Mouse (Mus musculus): ENCODE measurements around the gene Olfr569. TPM values are rescaled to one million over a fixed set of nuclear protein-coding genes. Genes with fewer than 3 reads are reported as not detected.
A peak's percentile ranks its signal among the peaks of the same experiment; 100 is the strongest.

Gene Olfr569
- not detected in 2 replicates for polyA plus RNA-seq (2012; rRNA removed)

- TF ChIP-seq POLR2A (IDR thresholded peaks at IDR 0.05; ENCODE audit: extremely low read depth, insufficient read depth, low read length) (no peak), CTCF (IDR thresholded peaks at IDR 0.05; ENCODE audit: extremely low read depth, insufficient read depth, low read length) (no peak)
- Histone ChIP-seq H3K27ac (ENCODE audit: insufficient read depth, low read length) (no peak within 1 kb of the TSS), H3K4me1 (ENCODE audit: control insufficient read depth, insufficient read depth, low read length) (no peaks in the 10 kb centered on the region), H3K4me3 (ENCODE audit: insufficient read depth, low read length) (no peak within 1 kb of the TSS)
Observed at GRCm38 (mm10) chr7:102890782-102891181, at the start of gene Olfr569. Gene Olfr569 (minus strand): TSS chr7:102890882.

DNA sequence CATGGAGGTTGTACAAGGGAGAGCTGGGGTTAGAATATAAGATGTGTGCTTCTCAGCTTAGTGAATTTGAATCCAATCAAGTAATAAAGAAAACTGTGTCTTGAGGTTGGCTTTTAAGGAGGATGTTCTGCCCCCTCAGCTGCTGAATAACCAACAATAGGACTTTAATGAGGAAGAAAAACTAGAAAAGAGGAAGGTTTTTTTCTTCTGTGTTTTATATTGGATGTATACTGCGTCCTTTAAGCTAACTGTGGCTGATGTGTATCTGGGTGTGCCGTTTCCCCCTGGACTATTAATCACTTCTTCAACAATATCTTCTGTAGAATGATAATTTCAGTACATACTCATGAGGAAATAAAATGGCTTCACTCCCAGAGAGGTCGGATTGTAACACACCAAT is 36.4 kb upstream of the Olfr569 start:
- Histone ChIP-seq H3K4me1 (ENCODE audit: control insufficient read depth, insufficient read depth, low read length) (no peaks in the 10 kb centered on the region), H3K4me3 (ENCODE audit: insufficient read depth, low read length) (no peak overlapping the region), H3K27ac (ENCODE audit: insufficient read depth, low read length) (no peak overlapping the region)
- no peak for TF ChIP-seq POLR2A (IDR thresholded peaks at IDR 0.05; ENCODE audit: extremely low read depth, insufficient read depth, low read length)
- no peak for TF ChIP-seq CTCF (IDR thresholded peaks at IDR 0.05; ENCODE audit: extremely low read depth, insufficient read depth, low read length)

DNA sequence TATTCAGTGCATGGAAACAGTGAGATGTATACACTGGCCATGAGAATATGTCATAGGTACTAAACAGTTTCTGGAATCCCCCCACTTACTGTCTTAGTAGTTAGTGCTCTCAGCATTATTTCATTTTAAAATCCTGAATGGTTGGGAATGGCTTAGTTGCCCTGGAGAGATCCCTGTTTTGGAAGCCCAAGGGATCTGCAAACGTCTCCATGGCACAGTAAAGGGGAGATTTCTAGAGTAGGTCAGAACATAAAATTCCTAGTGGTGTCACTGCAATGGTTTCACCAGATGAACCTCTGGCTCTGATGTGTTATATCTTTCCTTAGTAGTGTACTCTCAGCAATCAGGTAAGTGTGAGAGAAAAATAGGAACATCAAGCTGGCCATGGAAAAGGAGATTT is 33.4 kb upstream of the Olfr569 start, which contains the start of gene Olfr572:
TSS of gene Olfr572 (plus strand) at position 301 of the 400 bp plus-strand sequence.
- TF ChIP-seq CTCF (IDR thresholded peaks at IDR 0.05; ENCODE audit: extremely low read depth, insufficient read depth, low read length), result no peak
- TF ChIP-seq POLR2A (IDR thresholded peaks at IDR 0.05; ENCODE audit: extremely low read depth, insufficient read depth, low read length), result no peak
- Histone ChIP-seq H3K4me3 (ENCODE audit: insufficient read depth, low read length) (no peak within 1 kb of the TSS), H3K4me1 (ENCODE audit: control insufficient read depth, insufficient read depth, low read length) (no peaks in the 10 kb centered on the region), H3K27ac (ENCODE audit: insufficient read depth, low read length) (no peak within 1 kb of the TSS)

DNA sequence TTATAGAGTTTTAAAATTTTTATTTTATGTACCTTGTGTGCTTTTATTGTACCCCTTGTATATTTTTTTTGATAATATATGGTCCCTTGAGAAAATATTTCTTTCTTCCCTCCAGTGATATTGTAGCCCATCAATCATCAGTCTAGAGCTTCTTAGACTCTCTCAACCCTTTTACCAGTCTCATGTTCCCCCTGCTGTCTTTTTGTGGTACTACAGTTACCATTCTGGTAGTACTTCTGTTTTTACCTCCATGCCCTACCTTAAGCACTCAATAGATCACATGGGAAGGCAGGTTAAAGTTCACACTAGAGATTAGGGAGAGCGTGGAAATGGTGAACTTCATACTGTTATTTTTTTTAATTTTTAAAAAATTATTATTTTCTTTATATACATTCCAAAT is 28.9 kb upstream of the Olfr569 start:
- no peak overlapping the region for H3K27ac ChIP-seq (ENCODE audit: insufficient read depth, low read length)
- H3K4me1 ChIP-seq (ENCODE audit: control insufficient read depth, insufficient read depth, low read length), result no peaks in the 10 kb centered on the region

DNA sequence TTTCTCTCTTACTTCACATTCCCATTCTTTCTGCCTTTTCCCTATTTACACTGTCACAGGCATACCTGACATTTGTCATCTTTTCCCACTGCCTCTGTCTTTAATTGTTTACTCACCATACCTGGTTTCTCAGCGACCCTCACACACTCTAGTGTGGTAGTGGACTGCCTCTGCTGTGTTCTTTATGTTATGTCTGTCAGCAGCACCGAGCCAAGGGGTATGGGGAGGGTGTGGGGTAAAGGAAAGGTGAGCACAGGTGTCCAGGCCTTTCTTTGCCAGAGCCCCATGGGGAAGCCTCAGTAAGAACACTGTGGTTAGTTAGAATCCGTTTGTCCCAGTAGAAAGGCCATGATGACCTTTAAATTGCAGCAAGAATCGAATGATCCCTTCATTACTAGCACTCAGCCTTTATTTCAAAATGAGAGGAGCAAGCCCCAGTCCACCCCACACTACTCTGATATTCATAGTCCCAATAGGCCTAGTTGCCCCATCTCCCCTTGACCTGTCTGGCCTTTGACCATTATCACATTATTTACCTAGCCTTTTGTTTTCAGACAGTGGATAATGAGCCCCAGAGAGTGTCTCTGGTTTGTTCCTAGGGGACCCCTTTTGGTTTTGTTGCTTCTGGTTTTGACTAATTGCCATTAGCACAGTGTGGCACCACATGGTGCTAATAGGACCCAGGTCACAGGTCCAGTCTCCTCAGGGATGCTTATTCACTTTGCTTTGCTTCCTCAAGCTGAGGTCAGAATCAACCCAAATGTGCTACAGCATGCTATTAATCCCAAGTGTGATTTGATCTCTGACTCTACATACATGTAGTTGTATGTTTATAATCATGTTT is 26.6 kb upstream of the Olfr569 start, which contains the start of gene Olfr571:
TSS of gene Olfr571 (minus strand) at position 505 of the 844 bp plus-strand sequence.
- no peak within 1 kb of the TSS for H3K4me3 ChIP-seq (ENCODE audit: insufficient read depth, low read length)
- TF ChIP-seq CTCF (IDR thresholded peaks at IDR 0.05; ENCODE audit: extremely low read depth, insufficient read depth, low read length) (no peak), POLR2A (IDR thresholded peaks at IDR 0.05; ENCODE audit: extremely low read depth, insufficient read depth, low read length) (no peak)
- no peak within 1 kb of the TSS for H3K27ac ChIP-seq (ENCODE audit: insufficient read depth, low read length)
- no peaks in the 10 kb centered on the region for H3K4me1 ChIP-seq (ENCODE audit: control insufficient read depth, insufficient read depth, low read length)

More for the DNA sequence above, 28.9 kb upstream of the Olfr569 start:
- H3K4me3 ChIP-seq (ENCODE audit: insufficient read depth, low read length), result no peak overlapping the region
- 0 out of 2 replicates have a peak, but pooled peaks have one; percentile 0 for TF ChIP-seq CTCF (IDR thresholded peaks at IDR 0.05; ENCODE audit: extremely low read depth, insufficient read depth, low read length)
- no peak for TF ChIP-seq POLR2A (IDR thresholded peaks at IDR 0.05; ENCODE audit: extremely low read depth, insufficient read depth, low read length)

GRCm38 (mm10) chr7:102916405-102916804 is 25.7 kb upstream of the Olfr569 start:
- no peak overlapping the region for H3K4me3 ChIP-seq (ENCODE audit: insufficient read depth, low read length)
- H3K4me1 ChIP-seq (ENCODE audit: control insufficient read depth, insufficient read depth, low read length), result no peaks in the 10 kb centered on the region
- H3K27ac ChIP-seq (ENCODE audit: insufficient read depth, low read length), result no peak overlapping the region
- TF ChIP-seq POLR2A (IDR thresholded peaks at IDR 0.05; ENCODE audit: extremely low read depth, insufficient read depth, low read length) (no peak), CTCF (IDR thresholded peaks at IDR 0.05; ENCODE audit: extremely low read depth, insufficient read depth, low read length) (no peak)

DNA sequence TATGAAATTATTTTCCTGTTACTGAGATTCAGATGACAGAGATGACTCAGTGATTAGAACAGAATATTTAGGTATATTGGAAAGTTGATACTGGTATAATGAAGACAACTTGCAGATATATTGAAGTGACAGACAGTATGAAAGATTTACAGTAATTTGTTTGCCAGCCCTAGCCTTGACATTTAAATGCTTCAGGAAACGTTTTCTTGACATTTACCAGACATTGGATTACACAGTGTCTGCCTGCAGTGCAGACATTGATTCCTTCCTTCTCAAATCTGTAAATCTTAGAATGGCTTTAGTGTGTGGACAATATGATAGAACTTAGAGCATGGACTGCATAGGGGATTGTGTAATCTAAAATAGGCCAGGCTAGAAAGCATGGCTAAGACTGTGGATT is 24.6 kb upstream of the Olfr569 start:
- no peak overlapping the region for H3K4me3 ChIP-seq (ENCODE audit: insufficient read depth, low read length)
- no peaks in the 10 kb centered on the region for H3K4me1 ChIP-seq (ENCODE audit: control insufficient read depth, insufficient read depth, low read length)
- TF ChIP-seq CTCF (IDR thresholded peaks at IDR 0.05; ENCODE audit: extremely low read depth, insufficient read depth, low read length) (no peak), POLR2A (IDR thresholded peaks at IDR 0.05; ENCODE audit: extremely low read depth, insufficient read depth, low read length) (no peak)
- H3K27ac ChIP-seq (ENCODE audit: insufficient read depth, low read length), result no peak overlapping the region

GRCm38 (mm10) chr7:102876822-102877221 is 13.9 kb downstream of the Olfr569 start, which contains the start of gene Olfr568:
Gene Olfr568 (plus strand): TSS chr7:102877122.
- no peak for TF ChIP-seq CTCF (IDR thresholded peaks at IDR 0.05; ENCODE audit: extremely low read depth, insufficient read depth, low read length)
- H3K27ac ChIP-seq (ENCODE audit: insufficient read depth, low read length), result no peak within 1 kb of the TSS
- H3K4me3 ChIP-seq (ENCODE audit: insufficient read depth, low read length), result no peak within 1 kb of the TSS
- H3K4me1 ChIP-seq (ENCODE audit: control insufficient read depth, insufficient read depth, low read length), result no peaks in the 10 kb centered on the region

- Histone ChIP-seq H3K4me3 (ENCODE audit: insufficient read depth, low read length) (no peak within 1 kb of the TSS), H3K27ac (ENCODE audit: insufficient read depth, low read length) (no peak within 1 kb of the TSS), H3K4me1 (ENCODE audit: control insufficient read depth, insufficient read depth, low read length) (no peaks in the 10 kb centered on the region)
- TF ChIP-seq CTCF (IDR thresholded peaks at IDR 0.05; ENCODE audit: extremely low read depth, insufficient read depth, low read length), result no peak
- no peak for TF ChIP-seq POLR2A (IDR thresholded peaks at IDR 0.05; ENCODE audit: extremely low read depth, insufficient read depth, low read length)
Observed at GRCm38 (mm10) chr7:102858665-102859064, 32.0 kb downstream of the Olfr569 start, which contains the start of gene Olfr566. Gene Olfr566 (minus strand): TSS chr7:102858765.

DNA sequence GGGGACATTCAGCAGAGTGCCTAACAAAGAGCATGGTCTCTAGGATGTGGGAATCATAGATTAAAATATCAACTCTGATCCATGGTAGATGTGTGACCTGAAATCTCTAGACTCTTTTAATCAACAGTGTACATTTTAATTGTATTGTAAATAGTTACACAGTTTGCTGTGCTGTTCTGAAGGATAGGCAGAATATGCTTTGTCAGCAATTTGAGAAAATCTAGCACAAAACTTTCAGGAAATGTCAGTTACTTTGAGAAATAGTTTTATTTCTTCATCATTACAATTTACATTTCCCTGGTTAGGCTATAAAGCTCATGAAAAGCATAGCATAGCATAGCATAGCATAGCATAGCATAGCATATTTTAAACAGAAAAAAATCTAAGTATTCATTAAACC is 34.9 kb downstream of the Olfr569 start:
- TF ChIP-seq CTCF (IDR thresholded peaks at IDR 0.05; ENCODE audit: extremely low read depth, insufficient read depth, low read length) (no peak), POLR2A (IDR thresholded peaks at IDR 0.05; ENCODE audit: extremely low read depth, insufficient read depth, low read length) (no peak)

More for the DNA sequence above, 34.9 kb downstream of the Olfr569 start:
- no peaks in the 10 kb centered on the region for H3K4me1 ChIP-seq (ENCODE audit: control insufficient read depth, insufficient read depth, low read length)
- no peak overlapping the region for H3K4me3 ChIP-seq (ENCODE audit: insufficient read depth, low read length)
- no peak overlapping the region for H3K27ac ChIP-seq (ENCODE audit: insufficient read depth, low read length)

Other genes starting within 250 kb of the Olfr569 start
- gene Olfr555, start 232.1 kb downstream of the Olfr569 start, polyA plus RNA-seq (2012; rRNA removed), result not detected in 2 replicates
- not detected in 2 replicates for gene Olfr556, start 226.0 kb downstream of the Olfr569 start, polyA plus RNA-seq (2012; rRNA removed)
- gene Trim68, start 203.6 kb downstream of the Olfr569 start, polyA plus RNA-seq (2012; rRNA removed), result 15.8 and 16.8 TPM in 2 replicates
- 0.09 and 0.10 TPM in 2 replicates for gene Olfr557, start 195.0 kb downstream of the Olfr569 start, polyA plus RNA-seq (2012; rRNA removed)
- gene Olfr558, start 188.7 kb downstream of the Olfr569 start, polyA plus RNA-seq (2012; rRNA removed), result 0.40 and 0.47 TPM in 2 replicates
- gene Olfr33, start 171.8 kb downstream of the Olfr569 start, polyA plus RNA-seq (2012; rRNA removed), result not detected in 2 replicates
- not detected in 2 replicates for gene Olfr559, start 163.4 kb downstream of the Olfr569 start, polyA plus RNA-seq (2012; rRNA removed)
- 0.23 and 0.36 TPM in 2 replicates for gene Olfr560, start 131.5 kb downstream of the Olfr569 start, polyA plus RNA-seq (2012; rRNA removed)
- 4.7 TPM in 2 replicates for gene Olfr78, start 131.4 kb downstream of the Olfr569 start, polyA plus RNA-seq (2012; rRNA removed)
- 0.08 TPM in 1 of 2 replicates, not detected in the other for gene Olfr561, start 119.7 kb downstream of the Olfr569 start, polyA plus RNA-seq (2012; rRNA removed)
- gene Olfr564, start 87.4 kb downstream of the Olfr569 start, polyA plus RNA-seq (2012; rRNA removed), result not detected in 2 replicates
- gene Olfr566, start 32.1 kb downstream of the Olfr569 start, polyA plus RNA-seq (2012; rRNA removed), result not detected in 2 replicates
- gene Olfr568, start 13.8 kb downstream of the Olfr569 start, polyA plus RNA-seq (2012; rRNA removed), result not detected in 2 replicates
- gene Olfr570, start 3.7 kb upstream of the Olfr569 start, polyA plus RNA-seq (2012; rRNA removed), result not detected in 2 replicates
- not detected in 2 replicates for gene Olfr571, start 26.7 kb upstream of the Olfr569 start, polyA plus RNA-seq (2012; rRNA removed)
- gene Olfr572, start 33.5 kb upstream of the Olfr569 start, polyA plus RNA-seq (2012; rRNA removed), result not detected in 2 replicates
- gene Olfr573-ps1, start 51.7 kb upstream of the Olfr569 start, polyA plus RNA-seq (2012; rRNA removed), result not detected in 2 replicates
- not detected in 2 replicates for gene Olfr574, start 57.6 kb upstream of the Olfr569 start, polyA plus RNA-seq (2012; rRNA removed)
- gene Olfr575, start 67.9 kb upstream of the Olfr569 start, polyA plus RNA-seq (2012; rRNA removed), result not detected in 2 replicates
- gene Olfr576, start 71.8 kb upstream of the Olfr569 start, polyA plus RNA-seq (2012; rRNA removed), result not detected in 2 replicates
- gene Olfr577, start 85.1 kb upstream of the Olfr569 start, polyA plus RNA-seq (2012; rRNA removed), result not detected in 2 replicates
- gene Olfr578, start 98.4 kb upstream of the Olfr569 start, polyA plus RNA-seq (2012; rRNA removed), result not detected in 2 replicates
- not detected in 2 replicates for gene Olfr582, start 147.1 kb upstream of the Olfr569 start, polyA plus RNA-seq (2012; rRNA removed)
- gene Olfr583, start 160.4 kb upstream of the Olfr569 start, polyA plus RNA-seq (2012; rRNA removed), result not detected in 2 replicates
- not detected in 2 replicates for gene Olfr584, start 191.0 kb upstream of the Olfr569 start, polyA plus RNA-seq (2012; rRNA removed)
- gene Olfr585, start 206.8 kb upstream of the Olfr569 start, polyA plus RNA-seq (2012; rRNA removed), result not detected in 2 replicates
- not detected in 2 replicates for gene Olfr586, start 234.8 kb upstream of the Olfr569 start, polyA plus RNA-seq (2012; rRNA removed)
- gene Olfr588-ps1, start 250.0 kb upstream of the Olfr569 start, polyA plus RNA-seq (2012; rRNA removed), result not detected in 2 replicates